ENCODE assay signal across 9 mouse cellular contexts in genomic region chr6:112373886-112374585, GRCm38 (mm10). TPM values are rescaled to one million over a fixed set of nuclear protein-coding genes. Genes with fewer than 3 reads are reported as not detected.
A peak's percentile ranks its signal among the peaks of the same experiment; 100 is the strongest.
DNase-seq lines count a peak whose midpoint lies in the region; ATAC-seq and TF ChIP-seq lines count a peak whose summit lies in the region.
"Had no signal": no experiment of that assay in that cellular context is flagged by ENCODE, and none has a peak within 500 bp of the region (broad histone marks: within the 10 kb centered on the region; RNA-seq: fewer than 3 reads in every experiment).

No protein-coding gene starts in this region.

- no peaks in the 10 kb centered on the region for H3K27me3 ChIP-seq in forebrain, embryonic 11.5 days (ENCODE audit: control insufficient read depth, insufficient read depth, low read length)
- no peaks in the 10 kb centered on the region for H3K27me3 ChIP-seq in intestine, postnatal 0 days (replicated peaks; ENCODE audit: control insufficient read depth, insufficient read depth, low read length)
- H3K27me3 ChIP-seq in small intestine, adult 2 months (ENCODE audit: control insufficient read depth, insufficient read depth, low read length) = no peaks in the 10 kb centered on the region

- H3K36me3 ChIP-seq in forebrain, embryonic 11.5 days (ENCODE audit: control insufficient read depth, insufficient read depth, low read length) = no peaks in the 10 kb centered on the region
- no peaks in the 10 kb centered on the region for H3K36me3 ChIP-seq in intestine, postnatal 0 days (ENCODE audit: control insufficient read depth, insufficient read depth)
- H3K36me3 ChIP-seq in small intestine, adult 2 months (ENCODE audit: control insufficient read depth, insufficient read depth, low read length) = no peaks in the 10 kb centered on the region

- no peak overlapping the region for H3K4me2 ChIP-seq in forebrain, embryonic 11.5 days (ENCODE audit: low read depth, low read length, severe bottlenecking)
- H3K4me2 ChIP-seq in intestine, postnatal 0 days (replicated peaks; ENCODE audit: low read depth) = no peak overlapping the region

- DNase-seq in right cerebral cortex, adult 2 months (ENCODE audit: low spot score in 2 of 2) = peak; percentile 55 to 61
- no peak for DNase-seq in right cerebral cortex, postnatal 14 days
- peak; percentile 65 for DNase-seq in brain, adult 2 months (ENCODE audit: low read depth, low spot score)
- no peak for DNase-seq in forebrain, embryonic 11.5 days (ENCODE audit: low spot score)
- DNase-seq in lung, postnatal 14 days = peak; percentile 41

- no peak overlapping the region for H3K9ac ChIP-seq in forebrain, embryonic 11.5 days (ENCODE audit: low read length)
- no peak overlapping the region for H3K9ac ChIP-seq in intestine, postnatal 0 days (ENCODE audit: low read depth, low read length)

- H3K27ac ChIP-seq in forebrain, embryonic 11.5 days (ENCODE audit: low read depth, low read length) = no peak overlapping the region
- H3K27ac ChIP-seq in intestine, postnatal 0 days (ENCODE audit: low read depth, low read length) = no peak overlapping the region
- H3K27ac ChIP-seq in small intestine, adult 2 months (ENCODE audit: insufficient read depth, low read depth, low read length) = no peak overlapping the region

- no peak for TF ChIP-seq POLR2A in small intestine, adult 2 months (IDR thresholded peaks at IDR 0.05; ENCODE audit: low read depth, low read length)

- H3K4me1 ChIP-seq in forebrain, embryonic 11.5 days (replicated peaks; ENCODE audit: control insufficient read depth, insufficient read depth, low read length) = no peaks in the 10 kb centered on the region
- no peaks in the 10 kb centered on the region for H3K4me1 ChIP-seq in intestine, postnatal 0 days (replicated peaks; ENCODE audit: control insufficient read depth, insufficient read depth, low read length)
- no peaks in the 10 kb centered on the region; the same call in 1 of the 2 replicates for H3K4me1 ChIP-seq in small intestine, adult 2 months (ENCODE audit: control insufficient read depth, insufficient read depth, insufficient read length, low read length)
- H3K4me1 ChIP-seq: megakaryocyte, embryonic 14.5 days had no signal

- ATAC-seq in forebrain, embryonic 11.5 days (replicated peaks; ENCODE audit: low FRiP score) = peak; percentile 58
- peak; percentile 47; the same call in 1 of the 2 replicates for ATAC-seq in intestine, postnatal 0 days
- no peak for ATAC-seq in monocyte, adult 5-6 weeks (replicated peaks; ENCODE audit: insufficient number of reproducible peaks, low FRiP score, low TSS enrichment, poor library complexity, severe bottlenecking)

- WGBS in forebrain, embryonic 11.5 days = 47% methylated on average over 8 of the region's 8 CpGs
- 40% methylated on average over 8 of the region's 8 CpGs for WGBS in intestine, postnatal 0 days
- WGBS in small intestine, adult 2 months = 41% methylated on average over 8 of the region's 8 CpGs

- TF ChIP-seq CTCF in intestine, postnatal 0 days (IDR thresholded peaks at IDR 0.05; ENCODE audit: low read depth) = peak; percentile 86
- TF ChIP-seq CTCF in small intestine, adult 2 months (IDR thresholded peaks at IDR 0.05; ENCODE audit: extremely low read depth, insufficient read length, insufficient replicate concordance, low read depth, low read length) = peak; percentile 18; the same call in 1 of the 2 replicates

- H3K9me3 ChIP-seq in forebrain, embryonic 11.5 days (ENCODE audit: control insufficient read depth, low read length) = no peaks in the 10 kb centered on the region
- no peaks in the 10 kb centered on the region for H3K9me3 ChIP-seq in intestine, postnatal 0 days (ENCODE audit: control insufficient read depth)
- H3K9me3 ChIP-seq: megakaryocyte, embryonic 14.5 days had no signal

- no peak overlapping the region for H3K4me3 ChIP-seq in forebrain, embryonic 11.5 days (ENCODE audit: low read depth, low read length)
- no peak overlapping the region for H3K4me3 ChIP-seq in intestine, postnatal 0 days (ENCODE audit: low read depth, low read length)
- H3K4me3 ChIP-seq in small intestine, adult 2 months (ENCODE audit: low read depth, low read length) = no peak overlapping the region
- H3K4me3 ChIP-seq: megakaryocyte, embryonic 14.5 days had no signal

RNA-seq across cellular contexts. Expression of gene Ssu2, which starts 13.8 kb away (rescaled TPM):
- polyA plus RNA-seq in forebrain, embryonic 11.5 days (2014; fragmentation: Nextera tagmentation; extraction: Ambion mirVana) = 0.33 TPM in 1 of 2 replicates, not detected in the other
- 4.1 and 4.8 TPM in 2 replicates for polyA plus RNA-seq in intestine, postnatal 0 days (2015; fragmentation: Nextera tagmentation; extraction: Ambion mirVana)
- polyA plus RNA-seq in small intestine, adult 2 months (2012; rRNA removed) = 2.0 and 4.9 TPM in 2 replicates
- total RNA-seq in monocyte, adult 5-6 weeks (2017) = not detected in 3 replicates

Comparison
In these comparisons a context has a peak if more than half of its experiments do, and no peak if none do; other contexts are left out.
1. DNase-seq: peak in right cerebral cortex, adult 2 months (2 of 2), brain, adult 2 months (single experiment) and lung, postnatal 14 days (single experiment); none in right cerebral cortex, postnatal 14 days (single experiment) and forebrain, embryonic 11.5 days (single experiment).